Mouse (Mus musculus) kidney, postnatal 4 days (tissue): ENCODE measurements around the gene Zfp672.
"Not testable (repeated sequence)": the region's sequence is repeated elsewhere in the genome, so short reads cannot be mapped to it uniquely, and the experiment has no call there.

Source experiments
- DNase-seq, 2 experiments: peaks; one replicate each; pipeline ENCODE4 v3.0.0; 2021; ENCODE audit warnings: mixed read lengths in 2 of 2

The Zfp672 gene

GRCm38 (mm10) chr11:58330276-58331148 lies at the start of gene Zfp672, which contains the start of gene Sh3bp5l:
TSS of gene Zfp672 (minus strand) at chr11:58330339.
TSS of gene Sh3bp5l (plus strand) at chr11:58330724.
- DNase-seq, result peak; percentile 91 to 95

- no peak for DNase-seq
Measured at GRCm38 (mm10) chr11:58379516-58379915, 49.4 kb upstream of the Zfp672 start.

- no peak for DNase-seq
Measured at GRCm38 (mm10) chr11:58378763-58379278, 48.7 kb upstream of the Zfp672 start, which contains the start of gene Lypd8. TSS of gene Lypd8 (plus strand) at chr11:58379043.

GRCm38 (mm10) chr11:58377686-58378085 lies 47.5 kb upstream of the Zfp672 start:
- DNase-seq, result no peak

- no peak for DNase-seq
Measured at GRCm38 (mm10) chr11:58377273-58377672, 47.1 kb upstream of the Zfp672 start.

GRCm38 (mm10) chr11:58366191-58366590 lies 36.1 kb upstream of the Zfp672 start:
- not testable (repeated sequence) for DNase-seq

GRCm38 (mm10) chr11:58364454-58364853 lies 34.3 kb upstream of the Zfp672 start:
- DNase-seq, result no peak

GRCm38 (mm10) chr11:58362562-58362961 lies 32.4 kb upstream of the Zfp672 start:
- DNase-seq, result not testable (repeated sequence)

- DNase-seq, result no peak
Measured at GRCm38 (mm10) chr11:58357844-58358534, 27.9 kb upstream of the Zfp672 start.

- DNase-seq, result no peak
Measured at GRCm38 (mm10) chr11:58357042-58357441, 26.9 kb upstream of the Zfp672 start.

GRCm38 (mm10) chr11:58354927-58355326 lies 24.8 kb upstream of the Zfp672 start:
- no peak for DNase-seq

GRCm38 (mm10) chr11:58354476-58354875 lies 24.3 kb upstream of the Zfp672 start:
- DNase-seq, result no peak

- no peak for DNase-seq
Measured at GRCm38 (mm10) chr11:58353709-58354108, 23.6 kb upstream of the Zfp672 start.

- DNase-seq, result no peak
Measured at GRCm38 (mm10) chr11:58352681-58353548, 22.8 kb upstream of the Zfp672 start.

- no peak for DNase-seq
Measured at GRCm38 (mm10) chr11:58351179-58351578, 21.0 kb upstream of the Zfp672 start.

- no peak for DNase-seq
Measured at GRCm38 (mm10) chr11:58350628-58351027, 20.5 kb upstream of the Zfp672 start.

GRCm38 (mm10) chr11:58346745-58347144 lies 16.6 kb upstream of the Zfp672 start:
- DNase-seq, result no peak

- DNase-seq, result peak in 1 of 2 experiments; percentile 47
Measured at GRCm38 (mm10) chr11:58334746-58335145, 4.6 kb upstream of the Zfp672 start.

GRCm38 (mm10) chr11:58331546-58331945 lies 1.4 kb upstream of the Zfp672 start:
- DNase-seq, result no peak

- no peak for DNase-seq
Measured at GRCm38 (mm10) chr11:58331149-58331495, 983 bp upstream of the Zfp672 start.

GRCm38 (mm10) chr11:58329906-58330275 lies 248 bp downstream of the Zfp672 start:
- no peak for DNase-seq

- peak in 1 of 2 experiments; percentile 41 for DNase-seq
Measured at GRCm38 (mm10) chr11:58326781-58327180, 3.4 kb downstream of the Zfp672 start.
